Mouse (Mus musculus): ENCODE results near the gene Ints5. TPM values are rescaled to one million over a fixed set of nuclear protein-coding genes. Genes with fewer than 3 reads are reported as not detected.
A peak's percentile ranks its signal among the peaks of the same experiment; 100 is the strongest.

Ints5 gene
- polyA plus RNA-seq, 1 experiment = 3.1 TPM

DNA sequence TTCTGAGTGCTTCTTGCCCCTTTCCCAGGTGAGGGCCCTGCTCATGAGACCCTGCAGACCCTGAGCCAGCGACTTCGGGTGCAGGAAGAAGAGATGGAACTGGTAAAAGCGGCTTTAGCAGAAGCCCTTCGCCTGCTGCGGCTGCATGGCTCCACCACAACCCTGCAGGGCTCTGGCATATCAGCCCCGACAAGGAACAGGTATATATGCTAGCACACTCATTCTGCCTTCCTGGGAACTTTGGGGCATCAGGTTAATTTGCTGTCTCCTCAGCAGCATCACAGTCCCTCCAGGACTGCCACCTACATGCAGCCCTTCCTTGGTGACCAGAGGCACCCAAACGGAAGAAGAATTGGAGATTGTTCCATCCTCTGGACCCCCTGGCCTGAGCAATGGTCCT, 38.0 kb downstream of the Ints5 start:
- H3K4me1 ChIP-seq (ENCODE audit: control insufficient read depth) = peaks cover 59% of the 10 kb centered on the region
- TF ChIP-seq TAL1 (IDR thresholded peaks at IDR 0.05; ENCODE audit: low read length) (no peak), GATA1 (IDR thresholded peaks at IDR 0.05; ENCODE audit: low read length) (no peak)
- H3K9me3 ChIP-seq (ENCODE audit: control insufficient read depth, low read length) = no peaks in the 10 kb centered on the region
- H3K27me3 ChIP-seq (ENCODE audit: control insufficient read depth) = no peaks in the 10 kb centered on the region
- H3K36me3 ChIP-seq (ENCODE audit: control insufficient read depth) = peaks cover 70% of the 10 kb centered on the region
- H3K4me3 ChIP-seq (replicated peaks) = peak overlapping the region; percentile 84

GRCm38 (mm10) chr19:8936736-8937135, 43.9 kb downstream of the Ints5 start:
- no peak overlapping the region for H3K4me3 ChIP-seq (replicated peaks)
- no peak for TF ChIP-seq GATA1 (IDR thresholded peaks at IDR 0.05; ENCODE audit: low read length)
- TF ChIP-seq TAL1 (IDR thresholded peaks at IDR 0.05; ENCODE audit: low read length) = no peak
- H3K9me3 ChIP-seq (ENCODE audit: control insufficient read depth, low read length) = no peaks in the 10 kb centered on the region
- no peaks in the 10 kb centered on the region for H3K27me3 ChIP-seq (ENCODE audit: control insufficient read depth)
- H3K36me3 ChIP-seq (ENCODE audit: control insufficient read depth) = peaks cover 77% of the 10 kb centered on the region
- H3K4me1 ChIP-seq (ENCODE audit: control insufficient read depth) = peaks cover 34% of the 10 kb centered on the region

- H3K4me3 ChIP-seq (replicated peaks) = peak overlapping the region; percentile 100
- H3K9me3 ChIP-seq (ENCODE audit: control insufficient read depth, low read length) = no peaks in the 10 kb centered on the region
- H3K4me1 ChIP-seq (ENCODE audit: control insufficient read depth) = peaks cover 57% of the 10 kb centered on the region
- TF ChIP-seq TAL1 (IDR thresholded peaks at IDR 0.05; ENCODE audit: low read length) = no peak
- no peak for TF ChIP-seq GATA1 (IDR thresholded peaks at IDR 0.05; ENCODE audit: low read length)
- H3K27me3 ChIP-seq (ENCODE audit: control insufficient read depth) = no peaks in the 10 kb centered on the region
- H3K36me3 ChIP-seq (ENCODE audit: control insufficient read depth) = peaks cover 72% of the 10 kb centered on the region
Observed at GRCm38 (mm10) chr19:8940526-8941133, 47.8 kb downstream of the Ints5 start.

DNA sequence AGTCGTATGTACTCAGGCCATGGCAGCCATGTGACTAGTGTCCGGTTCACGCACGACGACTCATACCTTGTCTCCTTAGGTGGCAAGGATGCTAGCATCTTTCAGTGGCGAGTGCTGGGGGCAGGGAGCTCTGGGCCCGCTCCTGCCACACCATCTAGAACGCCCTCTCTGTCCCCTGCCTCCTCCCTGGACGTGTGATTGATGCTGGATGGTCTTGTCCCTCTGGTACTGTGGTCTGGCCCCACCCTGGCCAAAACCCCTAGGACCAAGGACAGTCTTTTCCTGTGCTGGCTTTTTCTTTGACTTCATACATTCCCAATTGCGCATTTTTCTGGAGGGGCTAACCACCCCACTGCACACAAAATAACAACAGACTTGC, 48.3 kb downstream of the Ints5 start:
- peaks cover 72% of the 10 kb centered on the region for H3K36me3 ChIP-seq (ENCODE audit: control insufficient read depth)
- TF ChIP-seq TAL1 (IDR thresholded peaks at IDR 0.05; ENCODE audit: low read length) (no peak), GATA1 (IDR thresholded peaks at IDR 0.05; ENCODE audit: low read length) (no peak)
- peaks cover 62% of the 10 kb centered on the region for H3K4me1 ChIP-seq (ENCODE audit: control insufficient read depth)
- no peaks in the 10 kb centered on the region for H3K27me3 ChIP-seq (ENCODE audit: control insufficient read depth)
- H3K9me3 ChIP-seq (ENCODE audit: control insufficient read depth, low read length) = no peaks in the 10 kb centered on the region
- peak overlapping the region; percentile 100 for H3K4me3 ChIP-seq (replicated peaks)

- H3K27me3 ChIP-seq (ENCODE audit: control insufficient read depth) = no peaks in the 10 kb centered on the region
- H3K36me3 ChIP-seq (ENCODE audit: control insufficient read depth) = peaks cover 72% of the 10 kb centered on the region
- H3K4me1 ChIP-seq (ENCODE audit: control insufficient read depth) = peaks cover 67% of the 10 kb centered on the region
- TF ChIP-seq TAL1 (IDR thresholded peaks at IDR 0.05; ENCODE audit: low read length) (no peak), GATA1 (IDR thresholded peaks at IDR 0.05; ENCODE audit: low read length) (no peak)
- peak within 1 kb of the TSS; percentile 100 for H3K4me3 ChIP-seq (replicated peaks)
- no peaks in the 10 kb centered on the region for H3K9me3 ChIP-seq (ENCODE audit: control insufficient read depth, low read length)
Observed at GRCm38 (mm10) chr19:8941515-8942217, 48.9 kb downstream of the Ints5 start, which contains the start of gene Mta2. Mta2 (plus strand) TSS chr19:8941875.

DNA sequence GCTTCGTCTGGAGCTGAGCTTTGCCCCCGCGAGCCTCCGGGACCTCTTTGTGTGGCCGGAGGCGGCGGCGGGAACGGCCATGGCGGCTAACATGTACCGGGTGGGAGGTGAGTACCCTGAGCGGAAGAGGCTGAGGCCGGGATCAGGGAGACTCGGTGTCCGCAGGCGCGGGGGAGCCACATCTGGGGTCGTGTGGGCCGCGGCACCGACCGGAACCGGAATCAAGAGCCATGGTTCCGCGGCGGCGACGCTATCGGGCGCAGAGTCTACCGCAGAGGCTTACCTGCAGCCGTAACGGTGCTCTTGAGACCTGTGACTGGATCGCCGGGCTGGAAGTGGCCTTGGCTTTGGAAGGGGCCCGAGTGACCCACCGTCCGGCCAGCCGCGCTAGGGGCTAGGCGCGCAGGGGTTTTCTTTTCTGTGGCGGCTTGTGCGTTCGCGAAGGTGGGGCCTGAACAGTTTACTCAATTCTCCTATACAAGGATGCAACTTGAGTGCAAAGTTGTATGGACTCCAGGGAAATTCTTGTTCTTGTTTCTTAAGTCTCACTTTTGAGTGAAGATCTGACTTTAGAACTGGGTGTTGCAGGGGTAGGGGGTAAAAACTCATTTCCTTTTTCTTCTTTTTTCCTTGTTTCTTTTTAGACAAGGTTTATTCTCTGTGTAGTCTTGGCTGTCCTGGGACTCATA, 49.6 kb downstream of the Ints5 start:
- peaks cover 73% of the 10 kb centered on the region for H3K4me1 ChIP-seq (ENCODE audit: control insufficient read depth)
- peaks cover 73% of the 10 kb centered on the region for H3K36me3 ChIP-seq (ENCODE audit: control insufficient read depth)

GRCm38 (mm10) chr19:8943047-8943446, 50.2 kb downstream of the Ints5 start:
- H3K4me3 ChIP-seq (replicated peaks) = peak overlapping the region; percentile 100
- H3K27me3 ChIP-seq (ENCODE audit: control insufficient read depth) = no peaks in the 10 kb centered on the region
- TF ChIP-seq GATA1 (IDR thresholded peaks at IDR 0.05; ENCODE audit: low read length) = no peak
- no peak for TF ChIP-seq TAL1 (IDR thresholded peaks at IDR 0.05; ENCODE audit: low read length)
- H3K4me1 ChIP-seq (ENCODE audit: control insufficient read depth) = peaks cover 77% of the 10 kb centered on the region
- peaks cover 75% of the 10 kb centered on the region for H3K36me3 ChIP-seq (ENCODE audit: control insufficient read depth)
- H3K9me3 ChIP-seq (ENCODE audit: control insufficient read depth, low read length) = no peaks in the 10 kb centered on the region

More for the DNA sequence above, 49.6 kb downstream of the Ints5 start:
- H3K27me3 ChIP-seq (ENCODE audit: control insufficient read depth) = no peaks in the 10 kb centered on the region
- H3K4me3 ChIP-seq (replicated peaks) = peak overlapping the region; percentile 100
- TF ChIP-seq TAL1 (IDR thresholded peaks at IDR 0.05; ENCODE audit: low read length) (no peak), GATA1 (IDR thresholded peaks at IDR 0.05; ENCODE audit: low read length) (no peak)
- no peaks in the 10 kb centered on the region for H3K9me3 ChIP-seq (ENCODE audit: control insufficient read depth, low read length)

DNA sequence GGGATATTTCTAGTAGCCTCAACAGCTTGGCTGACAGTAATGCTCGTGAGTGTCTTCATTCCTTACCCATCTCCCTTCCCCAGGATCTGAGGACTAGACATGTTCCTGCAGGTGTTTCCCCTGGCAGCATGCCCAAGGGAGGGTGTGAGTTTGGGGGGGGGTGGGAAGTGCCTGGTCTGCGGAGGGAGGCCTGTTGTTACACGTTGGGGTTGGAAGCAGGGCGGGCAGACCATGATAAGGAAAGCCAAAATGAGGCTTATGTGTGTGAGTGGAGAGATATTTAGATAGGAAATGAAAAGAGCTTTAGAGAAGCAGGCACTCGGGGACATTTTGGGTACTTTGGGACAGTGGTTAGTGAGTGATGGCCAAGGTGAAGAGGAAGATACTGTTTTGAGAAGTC, 51.3 kb downstream of the Ints5 start:
- Histone ChIP-seq H3K9me3 (ENCODE audit: control insufficient read depth, low read length) (no peaks in the 10 kb centered on the region), H3K27me3 (ENCODE audit: control insufficient read depth) (no peaks in the 10 kb centered on the region), H3K4me3 (replicated peaks) (peak overlapping the region; percentile 100), H3K4me1 (ENCODE audit: control insufficient read depth) (peaks cover 76% of the 10 kb centered on the region), H3K36me3 (ENCODE audit: control insufficient read depth) (peaks cover 75% of the 10 kb centered on the region)
- TF ChIP-seq TAL1 (IDR thresholded peaks at IDR 0.05; ENCODE audit: low read length) = no peak

DNA sequence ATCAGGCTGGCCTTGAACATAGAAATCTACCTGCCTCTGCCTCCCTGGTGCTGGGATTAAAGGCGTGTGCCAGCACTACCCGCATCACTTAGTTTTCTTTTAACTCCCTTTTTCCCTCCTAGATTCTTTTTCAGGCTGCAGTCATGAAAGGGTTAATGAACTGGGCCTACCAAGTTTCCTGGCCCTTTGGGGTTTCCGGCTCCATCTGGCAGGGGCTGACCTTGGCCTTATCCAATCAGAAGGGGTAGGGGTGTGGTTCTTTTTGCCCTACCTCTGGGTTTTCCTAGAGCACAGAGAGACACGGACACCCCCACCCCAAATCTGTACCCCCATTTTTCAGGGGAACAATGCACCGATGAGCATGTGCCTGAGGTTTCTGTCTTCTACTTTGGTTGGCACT, 51.9 kb downstream of the Ints5 start:
- Histone ChIP-seq H3K27me3 (ENCODE audit: control insufficient read depth) (no peaks in the 10 kb centered on the region), H3K4me1 (ENCODE audit: control insufficient read depth) (peaks cover 74% of the 10 kb centered on the region), H3K9me3 (ENCODE audit: control insufficient read depth, low read length) (no peaks in the 10 kb centered on the region), H3K4me3 (replicated peaks) (peak overlapping the region; percentile 100), H3K36me3 (ENCODE audit: control insufficient read depth) (peaks cover 76% of the 10 kb centered on the region)
- TF ChIP-seq GATA1 (IDR thresholded peaks at IDR 0.05; ENCODE audit: low read length) (no peak), TAL1 (IDR thresholded peaks at IDR 0.05; ENCODE audit: low read length) (no peak)

Measured in erythroblast, embryonic 14.5 days (primary cell).